Mouse (Mus musculus) liver, embryonic 14.5 days (tissue): ENCODE results near the gene Rgs21. TPM values are rescaled to one million over a fixed set of nuclear protein-coding genes. Genes with fewer than 3 reads are reported as not detected.

Experiments used
- ATAC-seq: fragments of 200-750 bp; cut with Nextera tagmentation; 2 replicates; pipeline ENCODE4 v1.8.0; 2017; ENCODE audit warnings: moderate number of reproducible peaks, mild to moderate bottlenecking, moderate library complexity; ENCODE audit not compliant: insufficient read depth
- DNase-seq, 3 experiments: peaks; one replicate each; pipeline ENCODE4 v3.0.0-alpha.2; 2012 to 2013; ENCODE audit warnings: low read depth in 3 of 3, low spot score in 3 of 3
- H3K27ac ChIP-seq: fragments of 300-500 bp; sonication (generic); 2 replicates; pipeline ENCODE4 v1.5.1; 2014; ENCODE audit warnings: moderate library complexity, mild to moderate bottlenecking, control low read depth, inconsistent platforms
- H3K27me3 ChIP-seq: fragments of 300-500 bp; sonication (generic); 2 replicates; pipeline ENCODE4 v1.6.1; 2014; ENCODE audit warnings: mild to moderate bottlenecking, low read length, moderate library complexity; ENCODE audit not compliant: control insufficient read depth, insufficient read depth
- H3K36me3 ChIP-seq: fragments of 300-500 bp; sonication (generic); replicated peaks from 2 replicates; pipeline ENCODE4 v1.6.1; 2014; ENCODE audit warnings: low read depth; ENCODE audit not compliant: control insufficient read depth, insufficient read depth
- H3K4me1 ChIP-seq, 2 experiments: fragments of 200-500 bp in 1 of 2; fragments of 300-500 bp in 1 of 2; sonication (generic) in 1 of 2; replicated peaks; 2 replicates each; pipeline ENCODE4 v1.6.1; 2012 to 2014; ENCODE audit warnings: antibody characterized with exemption in 1 of 2, inconsistent platforms in 1 of 2, low read length in 1 of 2; ENCODE audit not compliant: control insufficient read depth in 2 of 2, insufficient read depth in 2 of 2
- H3K4me2 ChIP-seq: fragments of 300-500 bp; sonication (generic); 2 replicates; pipeline ENCODE4 v1.6.1; 2014; ENCODE audit warnings: low read depth, mild to moderate bottlenecking, control low read depth, moderate library complexity
- H3K4me3 ChIP-seq, 2 experiments: fragments of 200-500 bp in 1 of 2; fragments of 300-500 bp in 1 of 2; sonication (generic) in 1 of 2; 2 replicates each; pipeline ENCODE4 v1.5.1; 2012 to 2014; ENCODE audit warnings: low read depth in 2 of 2, low read length in 2 of 2, mild to moderate bottlenecking in 2 of 2, control low read depth in 1 of 2, inconsistent platforms in 1 of 2, moderate library complexity in 1 of 2; ENCODE audit not compliant: insufficient read depth in 1 of 2
- H3K9ac ChIP-seq: fragments of 300-500 bp; sonication (generic); replicated peaks from 2 replicates; pipeline ENCODE4 v1.6.1; 2014; ENCODE audit warnings: mild to moderate bottlenecking, control low read depth, moderate library complexity
- H3K9me3 ChIP-seq: fragments of 300-500 bp; sonication (generic); 2 replicates; pipeline ENCODE4 v1.6.1; 2016; ENCODE audit warnings: low read length, mixed read lengths; ENCODE audit not compliant: control insufficient read depth
- CTCF ChIP-seq: IDR thresholded peaks from 2 replicates; pipeline ENCODE4 v1.5.1; 2016; ENCODE audit warnings: antibody characterized with exemption, low read depth, control low read depth
- EP300 ChIP-seq: IDR thresholded peaks from 2 replicates; pipeline ENCODE4 v1.6.1; 2016; ENCODE audit warnings: antibody characterized with exemption, low read depth
- WGBS: fragments of 180-500 bp; shearing (Covaris S2); extraction: QIAGEN DNeasy Blood & Tissue Kit; methylation state at CpG from one replicate; pipeline ENCODE4 v1.1.7; 2014; ENCODE audit not compliant: insufficient replicate concordance; 5-methylcytosine and 5-hydroxymethylcytosine counted together
- polyA plus RNA-seq, 2 experiments: library from polyadenylated mRNA; depleted of rRNA in 1 of 2; stranded (reverse) in 1 of 2; unstranded in 1 of 2; fragments of >200 nt; fragmentation: Nextera tagmentation in 1 of 2; extraction: Ambion mirVana in 1 of 2; gene quantifications; 2 replicates each; pipeline versions ENCODE4 v1.2.1 to v1.2.3; 2012 to 2014

Gene Rgs21
- polyA plus RNA-seq (2012; rRNA removed), result not detected in 2 replicates
- not detected in 2 replicates for polyA plus RNA-seq (2014; fragmentation: Nextera tagmentation; extraction: Ambion mirVana)

GRCm38 (mm10) chr1:144567567-144567966 is at the start of gene Rgs21:
TSS of gene Rgs21 (minus strand) at chr1:144567667.
- H3K4me3 ChIP-seq, result no peak within 1 kb of the TSS
- no peaks in the 10 kb centered on the region for H3K4me1 ChIP-seq
- TF ChIP-seq EP300, result no peak
- TF ChIP-seq CTCF, result no peak
- no peak within 1 kb of the TSS for H3K27ac ChIP-seq
- ATAC-seq, result no peak
- H3K27me3 ChIP-seq, result no peaks in the 10 kb centered on the region
- DNase-seq, result no peak
- WGBS, result 39% methylated on average over 3 of the region's 3 CpGs
- no peaks in the 10 kb centered on the region for H3K9me3 ChIP-seq
- H3K9ac ChIP-seq, result no peak within 1 kb of the TSS
- H3K4me2 ChIP-seq, result no peak within 1 kb of the TSS
- H3K36me3 ChIP-seq, result no peaks in the 10 kb centered on the region

DNA sequence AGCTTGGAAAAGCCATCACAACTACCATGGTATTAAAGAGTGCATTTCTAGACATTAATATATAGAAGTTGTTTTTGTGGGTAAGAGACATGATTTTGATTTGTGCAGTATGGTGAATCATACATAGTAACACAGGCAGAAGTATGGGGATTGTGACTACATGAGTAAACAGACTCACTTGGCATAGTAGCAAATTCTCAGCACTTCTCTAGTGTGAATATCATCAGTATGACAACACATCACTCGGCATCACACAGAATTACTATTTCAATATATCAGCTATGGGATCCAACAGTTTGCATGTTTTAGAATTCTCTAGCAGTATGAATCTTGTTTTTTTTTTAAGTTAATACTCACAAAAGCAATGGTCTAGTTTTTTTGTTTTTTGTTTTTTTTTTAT is 36.6 kb upstream of the Rgs21 start:
- Histone ChIP-seq H3K4me1 (no peaks in the 10 kb centered on the region), H3K27me3 (no peaks in the 10 kb centered on the region), H3K9me3 (no peaks in the 10 kb centered on the region), H3K4me3 (no peak overlapping the region), H3K36me3 (no peaks in the 10 kb centered on the region), H3K27ac (no peak overlapping the region), H3K9ac (no peak overlapping the region), H3K4me2 (no peak overlapping the region)
- 67% methylated on average over 1 of the region's 1 CpGs for WGBS
- ATAC-seq (no peak), DNase-seq (no peak)
- TF ChIP-seq CTCF, result no peak
- TF ChIP-seq EP300, result no peak

DNA sequence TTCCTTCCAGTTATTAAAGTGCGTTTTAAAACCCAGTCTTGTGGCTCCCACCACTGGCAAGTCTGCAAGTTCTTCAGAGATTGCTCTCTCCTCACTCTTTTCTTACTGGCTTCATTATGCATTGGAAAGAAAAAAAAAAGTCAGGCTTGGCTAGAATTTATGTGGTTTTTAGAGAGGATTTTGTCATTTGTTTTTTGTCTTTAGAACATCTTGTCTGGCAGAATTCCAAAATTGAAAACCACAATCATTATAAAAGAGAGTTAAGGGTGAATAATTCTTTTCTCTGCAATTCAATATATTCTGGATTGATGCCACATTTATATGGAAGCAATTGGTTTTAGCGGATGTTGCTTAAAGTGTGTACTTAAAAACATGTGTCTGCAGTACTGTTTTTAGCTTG is 35.5 kb upstream of the Rgs21 start:
- no peaks in the 10 kb centered on the region for H3K36me3 ChIP-seq
- ATAC-seq (no peak), DNase-seq (no peak)
- TF ChIP-seq CTCF, result no peak
- TF ChIP-seq EP300, result no peak
- H3K27me3 ChIP-seq, result no peaks in the 10 kb centered on the region
- H3K4me2 ChIP-seq, result no peak overlapping the region
- no peaks in the 10 kb centered on the region for H3K4me1 ChIP-seq
- no peaks in the 10 kb centered on the region for H3K9me3 ChIP-seq
- H3K27ac ChIP-seq, result no peak overlapping the region
- H3K4me3 ChIP-seq, result no peak overlapping the region
- no peak overlapping the region for H3K9ac ChIP-seq
- WGBS, result 69% methylated on average over 2 of the region's 2 CpGs

DNA sequence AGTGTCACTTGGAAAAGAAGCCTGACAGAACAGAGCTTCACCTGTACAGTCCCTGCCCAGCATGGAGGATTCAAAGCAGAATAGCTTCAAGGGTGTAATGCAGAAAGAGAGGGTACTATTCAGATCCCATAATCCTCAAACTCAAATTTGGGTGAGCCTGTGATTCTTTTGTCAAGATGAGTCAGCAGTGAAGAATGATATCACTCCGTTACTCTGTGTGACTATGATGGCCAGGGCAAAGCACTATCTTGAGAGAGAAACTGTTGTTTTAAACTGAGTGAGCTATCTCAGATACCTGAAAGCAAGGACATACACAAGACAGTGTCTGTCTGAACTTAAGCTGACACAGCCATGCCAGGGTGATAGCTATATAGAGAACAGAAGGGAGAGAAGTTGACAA is 11.9 kb upstream of the Rgs21 start:
- Histone ChIP-seq H3K9me3 (no peaks in the 10 kb centered on the region), H3K4me2 (no peak overlapping the region), H3K4me3 (no peak overlapping the region), H3K27ac (no peak overlapping the region), H3K9ac (no peak overlapping the region), H3K36me3 (no peaks in the 10 kb centered on the region), H3K4me1 (no peaks in the 10 kb centered on the region), H3K27me3 (no peaks in the 10 kb centered on the region)
- no peak for TF ChIP-seq EP300
- TF ChIP-seq CTCF, result no peak
- 41% methylated on average over 1 of the region's 1 CpGs for WGBS
- ATAC-seq (no peak), DNase-seq (no peak)

- 56% methylated on average over 2 of the region's 2 CpGs for WGBS
- H3K4me1 ChIP-seq, result no peaks in the 10 kb centered on the region
- H3K27me3 ChIP-seq, result no peaks in the 10 kb centered on the region
- no peaks in the 10 kb centered on the region for H3K9me3 ChIP-seq
- no peak for ATAC-seq
- H3K4me2 ChIP-seq, result no peak overlapping the region
- H3K4me3 ChIP-seq, result no peak overlapping the region
- H3K9ac ChIP-seq, result no peak overlapping the region
- DNase-seq, result no peak
- no peaks in the 10 kb centered on the region for H3K36me3 ChIP-seq
- TF ChIP-seq EP300, result no peak
- TF ChIP-seq CTCF, result no peak
- no peak overlapping the region for H3K27ac ChIP-seq
Observed at GRCm38 (mm10) chr1:144572972-144573371, 5.5 kb upstream of the Rgs21 start.
